Comparison of ENCODE assay signal across 1 mouse cellular context in the genomic region with DNA sequence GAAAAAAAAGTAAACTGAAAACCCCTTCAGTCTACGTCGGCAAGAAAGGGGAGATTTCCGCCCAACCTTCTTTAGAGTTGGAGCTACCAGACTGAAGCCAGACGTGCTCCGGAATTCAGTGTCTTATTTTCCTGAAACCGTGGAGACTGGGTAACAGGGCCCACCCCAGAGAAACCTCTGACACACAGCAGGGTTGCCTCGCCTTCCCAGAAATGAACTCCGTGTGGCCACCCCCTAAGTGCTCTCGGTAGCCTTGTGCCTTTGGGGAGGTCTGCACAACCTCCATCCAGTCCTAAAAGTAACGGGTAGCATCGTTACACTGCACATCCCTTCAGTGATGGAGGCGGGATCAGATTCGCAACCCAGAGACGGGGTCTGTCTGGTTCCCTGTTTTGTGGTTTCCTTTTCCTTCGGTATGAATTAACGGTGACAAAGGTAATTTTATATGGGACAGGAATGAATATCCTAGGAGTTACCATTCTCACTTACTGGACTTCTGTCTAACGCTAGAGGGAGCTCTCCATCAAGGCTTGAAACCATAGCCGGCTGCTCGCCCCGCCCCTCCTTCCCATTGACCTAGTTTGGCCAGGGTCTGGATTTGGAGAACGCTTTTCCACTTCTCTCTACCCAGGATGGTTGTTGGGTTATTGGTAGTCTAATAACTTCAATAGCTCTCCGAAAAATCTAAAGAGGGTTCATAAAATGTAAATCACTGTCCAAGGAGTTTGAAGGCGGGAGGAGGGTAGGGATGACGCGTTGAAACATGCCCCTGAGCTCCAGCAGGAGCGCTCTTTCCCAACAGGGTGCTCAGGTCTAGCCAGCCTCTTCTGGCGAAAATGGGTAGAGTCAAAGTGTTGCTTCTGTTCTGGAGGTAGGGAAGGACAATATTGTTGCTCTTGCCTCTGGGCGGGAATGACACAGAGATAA.
TF ChIP-seq lines count a peak whose summit lies in the region.

No protein-coding gene starts in this region.

TF ChIP-seq in CH12.LX, 34 proteins besides CTCF, POLR2A, EP300 and RAD21:
- TF ChIP-seq KAT2A (IDR thresholded peaks at IDR 0.05; ENCODE audit: insufficient replicate concordance, low read length) = no peak
- peak; percentile 39 for TF ChIP-seq ZC3H11A (IDR thresholded peaks at IDR 0.05; ENCODE audit: low read depth, low read length)
- TF ChIP-seq POLR2AphosphoS2 (IDR thresholded peaks at IDR 0.05; ENCODE audit: low read depth, low read length) = no peak
- TF ChIP-seq SMC3 (IDR thresholded peaks at IDR 0.05; ENCODE audit: low read depth, low read length) = peak; percentile 62
- no peak for TF ChIP-seq ETS1 (conservative IDR thresholded peaks at IDR 0.05; ENCODE audit: low read depth, low read length)
- peak; percentile 56; the same call in 1 of the 2 replicates for TF ChIP-seq E2F4 (IDR thresholded peaks at IDR 0.05; ENCODE audit: insufficient replicate concordance, low read depth, low read length)
- TF ChIP-seq BHLHE40 (IDR thresholded peaks at IDR 0.05; ENCODE audit: low read depth, low read length) = no peak
- TF ChIP-seq MXI1 (IDR thresholded peaks at IDR 0.05; ENCODE audit: low read depth, low read length) = no peak
- TF ChIP-seq TCF12 (IDR thresholded peaks at IDR 0.05; ENCODE audit: low read depth, low read length) = no peak
- no peak for TF ChIP-seq ELF1 (IDR thresholded peaks at IDR 0.05; ENCODE audit: low read depth, low read length)
- TF ChIP-seq GABPA (IDR thresholded peaks at IDR 0.05; ENCODE audit: insufficient replicate concordance, low read depth, low read length) = no peak
- TF ChIP-seq USF1 (IDR thresholded peaks at IDR 0.05; ENCODE audit: low read depth, low read length) = no peak
- TF ChIP-seq IRF4 (IDR thresholded peaks at IDR 0.05; ENCODE audit: low read depth, low read length) = peak; percentile 18; the same call in 1 of the 2 replicates
- TF ChIP-seq MYC (IDR thresholded peaks at IDR 0.05; ENCODE audit: low read depth, low read length) = no peak
- TF ChIP-seq MAZ (IDR thresholded peaks at IDR 0.05; ENCODE audit: low read depth, low read length) = no peak; the same call in 1 of the 2 replicates
- no peak for TF ChIP-seq USF2 (conservative IDR thresholded peaks at IDR 0.05; ENCODE audit: low read depth, low read length)
- TF ChIP-seq SIN3A (IDR thresholded peaks at IDR 0.05; ENCODE audit: low read length) = no peak
- TF ChIP-seq TBP (conservative IDR thresholded peaks at IDR 0.05; ENCODE audit: low read depth, low read length) = no peak
- no peak for TF ChIP-seq UBTF (IDR thresholded peaks at IDR 0.05; ENCODE audit: low read depth, low read length)
- TF ChIP-seq PAX5 (IDR thresholded peaks at IDR 0.05; ENCODE audit: low read length) = no peak
- TF ChIP-seq HCFC1 (IDR thresholded peaks at IDR 0.05; ENCODE audit: low read depth, low read length) = no peak
- TF ChIP-seq ZMIZ1 (IDR thresholded peaks at IDR 0.05; ENCODE audit: low read depth, low read length) = no peak
- TF ChIP-seq NELFE (IDR thresholded peaks at IDR 0.05; ENCODE audit: low read depth, low read length) = no peak; the same call in 1 of the 2 replicates
- no peak for TF ChIP-seq RCOR1 (conservative IDR thresholded peaks at IDR 0.05; ENCODE audit: low read depth, low read length)
- no peak for TF ChIP-seq NRF1 (IDR thresholded peaks at IDR 0.05; ENCODE audit: low read depth, low read length)
- TF ChIP-seq MEF2A (IDR thresholded peaks at IDR 0.05; ENCODE audit: borderline replicate concordance, low read depth, low read length) = no peak
- no peak for TF ChIP-seq JUND (conservative IDR thresholded peaks at IDR 0.05; ENCODE audit: low read depth, low read length)
